Mouse (Mus musculus): Measurements from ENCODE around the gene Gm10382. TPM values are rescaled to one million over a fixed set of nuclear protein-coding genes. Genes with fewer than 3 reads are reported as not detected.
"Not testable (repeated sequence)": the region's sequence is repeated elsewhere in the genome, so short reads cannot be mapped to it uniquely, and the experiment has no call there.

Gm10382 gene
- polyA plus RNA-seq, 1 experiment from 2014 or later: 0.32 TPM

DNA sequence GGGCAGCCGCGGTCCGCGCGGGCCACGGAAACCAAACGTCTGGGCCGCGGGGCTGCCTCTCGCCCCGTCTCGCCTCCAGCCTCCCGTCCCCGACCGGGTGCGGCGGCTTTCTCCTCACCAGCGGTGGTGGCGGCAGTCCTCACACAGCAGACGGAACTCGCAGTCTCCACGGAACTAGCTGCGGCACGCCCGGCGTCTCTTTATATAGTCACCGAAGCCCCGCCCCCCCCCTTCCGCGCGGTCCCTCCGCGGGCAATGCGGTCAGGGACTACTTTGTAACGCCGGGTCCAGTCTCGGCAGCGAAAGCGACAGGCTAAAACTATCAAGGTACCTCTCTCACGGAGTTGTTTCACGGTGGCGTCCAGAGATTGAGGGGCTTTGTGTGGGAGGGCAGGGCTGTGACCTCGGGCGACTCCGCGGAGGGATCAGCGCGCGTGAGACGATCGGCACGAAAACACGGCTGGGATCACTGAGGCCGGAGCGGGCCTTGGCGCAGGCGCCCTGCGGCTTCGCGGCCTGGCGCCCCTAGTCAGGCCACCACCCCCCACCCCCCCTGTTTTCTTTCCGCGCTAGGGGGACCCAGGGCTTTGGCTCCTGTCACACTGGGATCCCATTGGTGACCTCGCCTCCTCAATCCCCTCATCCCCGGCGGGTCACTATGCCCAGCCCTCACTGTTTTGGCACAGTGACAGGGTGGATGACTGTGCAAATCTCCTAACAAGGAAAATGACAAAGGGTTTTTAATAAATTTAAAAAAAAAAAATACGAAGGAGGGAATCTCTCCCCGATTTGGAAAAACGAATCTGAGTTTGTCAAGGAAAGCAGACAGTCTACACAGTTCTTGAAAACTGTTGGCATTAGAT lies 688 bp downstream of the Gm10382 start, which contains the start of gene Ubc:
Ubc (minus strand) TSS at position 624 of the 863 bp plus-strand sequence.
- Histone ChIP-seq H3K9ac (ENCODE audit: low read length) (peak within 1 kb of the TSS; percentile 100), H3K4me3 (replicated peaks; ENCODE audit: low read length) (peak within 1 kb of the TSS; percentile 99), H3K9me3 (replicated peaks; ENCODE audit: control insufficient read depth, low read length) (no peaks in the 10 kb centered on the region), H3K4me1 (ENCODE audit: control insufficient read depth, insufficient read depth, low read length) (peaks cover 30% of the 10 kb centered on the region), H3K27me3 (ENCODE audit: control insufficient read depth, insufficient read depth, low read length) (no peaks in the 10 kb centered on the region), H3K4me2 (ENCODE audit: low read depth, low read length) (peak within 1 kb of the TSS; percentile 91), H3K27ac (ENCODE audit: low read length) (peak within 1 kb of the TSS; percentile 98), H3K36me3 (ENCODE audit: control insufficient read depth, insufficient read depth, low read length) (0 out of 2 replicates have a peak, but pooled peaks cover 11% of the 10 kb centered on the region)
- ATAC-seq (ENCODE audit: insufficient read depth, low FRiP score): peak; percentile 18; the same call in 1 of the 2 replicates
- WGBS: under 1% methylated on average over 69 of the region's 69 CpGs

GRCm38 (mm10) chr5:125390906-125391477 lies 1.9 kb downstream of the Gm10382 start:
- peak overlapping the region; percentile 98 for H3K27ac ChIP-seq (ENCODE audit: low read length)
- no peaks in the 10 kb centered on the region for H3K9me3 ChIP-seq (replicated peaks; ENCODE audit: control insufficient read depth, low read length)
- WGBS: 83% methylated on average over 3 of the region's 3 CpGs
- no peaks in the 10 kb centered on the region for H3K27me3 ChIP-seq (ENCODE audit: control insufficient read depth, insufficient read depth, low read length)
- H3K4me2 ChIP-seq (ENCODE audit: low read depth, low read length): no peak overlapping the region
- ATAC-seq (ENCODE audit: insufficient read depth, low FRiP score): no peak
- H3K36me3 ChIP-seq (ENCODE audit: control insufficient read depth, insufficient read depth, low read length): 0 out of 2 replicates have a peak, but pooled peaks cover under 1% of the 10 kb centered on the region
- peak overlapping the region; percentile 8; the same call in 1 of the 2 replicates for H3K9ac ChIP-seq (ENCODE audit: low read length)
- H3K4me1 ChIP-seq (ENCODE audit: control insufficient read depth, insufficient read depth, low read length): peaks cover 29% of the 10 kb centered on the region
- H3K4me3 ChIP-seq (replicated peaks; ENCODE audit: low read length): no peak overlapping the region

- no peaks in the 10 kb centered on the region for H3K27me3 ChIP-seq (ENCODE audit: control insufficient read depth, insufficient read depth, low read length)
- peaks cover 29% of the 10 kb centered on the region for H3K4me1 ChIP-seq (ENCODE audit: control insufficient read depth, insufficient read depth, low read length)
- peak overlapping the region; percentile 98 for H3K27ac ChIP-seq (ENCODE audit: low read length)
- no peak for ATAC-seq (ENCODE audit: insufficient read depth, low FRiP score)
- no peak overlapping the region for H3K9ac ChIP-seq (ENCODE audit: low read length)
- no peaks in the 10 kb centered on the region for H3K9me3 ChIP-seq (replicated peaks; ENCODE audit: control insufficient read depth, low read length)
- no peak overlapping the region for H3K4me2 ChIP-seq (ENCODE audit: low read depth, low read length)
- H3K36me3 ChIP-seq (ENCODE audit: control insufficient read depth, insufficient read depth, low read length): no peaks in the 10 kb centered on the region
- no peak overlapping the region for H3K4me3 ChIP-seq (replicated peaks; ENCODE audit: low read length)
- 53% methylated on average over 5 of the region's 5 CpGs for WGBS
Observed at GRCm38 (mm10) chr5:125391609-125392008, 2.5 kb downstream of the Gm10382 start.

DNA sequence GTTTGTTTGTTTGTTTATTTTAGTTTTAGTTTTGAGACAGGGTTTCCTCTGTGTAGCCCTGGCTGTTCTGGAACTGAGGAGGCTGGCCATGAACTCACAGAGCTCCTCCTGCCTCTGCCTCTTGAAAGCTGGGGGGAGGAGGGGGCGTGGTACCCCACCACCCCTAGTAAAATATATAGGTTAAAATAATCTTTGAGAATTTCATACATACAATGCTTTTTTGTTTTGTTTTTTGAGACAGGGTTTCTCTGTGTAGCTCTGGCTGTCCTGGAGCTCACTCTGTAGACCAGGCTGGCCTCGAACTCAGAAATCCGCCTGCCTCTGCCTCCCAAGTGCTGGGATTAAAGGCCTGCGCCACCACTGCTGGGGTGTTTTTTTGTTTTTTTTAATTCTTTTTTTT lies 3.1 kb downstream of the Gm10382 start:
- H3K4me3 ChIP-seq (replicated peaks; ENCODE audit: low read length); H3K9ac ChIP-seq (ENCODE audit: low read length); H3K4me2 ChIP-seq (ENCODE audit: low read depth, low read length); H3K36me3 ChIP-seq (ENCODE audit: control insufficient read depth, insufficient read depth, low read length); H3K9me3 ChIP-seq (replicated peaks; ENCODE audit: control insufficient read depth, low read length); H3K27me3 ChIP-seq (ENCODE audit: control insufficient read depth, insufficient read depth, low read length); ATAC-seq (ENCODE audit: insufficient read depth, low FRiP score): not testable (repeated sequence)
- 88% methylated on average over 4 of the region's 4 CpGs for WGBS
- H3K4me1 ChIP-seq (ENCODE audit: control insufficient read depth, insufficient read depth, low read length): peaks cover 29% of the 10 kb centered on the region
- H3K27ac ChIP-seq (ENCODE audit: low read length): peak overlapping the region; percentile 98

DNA sequence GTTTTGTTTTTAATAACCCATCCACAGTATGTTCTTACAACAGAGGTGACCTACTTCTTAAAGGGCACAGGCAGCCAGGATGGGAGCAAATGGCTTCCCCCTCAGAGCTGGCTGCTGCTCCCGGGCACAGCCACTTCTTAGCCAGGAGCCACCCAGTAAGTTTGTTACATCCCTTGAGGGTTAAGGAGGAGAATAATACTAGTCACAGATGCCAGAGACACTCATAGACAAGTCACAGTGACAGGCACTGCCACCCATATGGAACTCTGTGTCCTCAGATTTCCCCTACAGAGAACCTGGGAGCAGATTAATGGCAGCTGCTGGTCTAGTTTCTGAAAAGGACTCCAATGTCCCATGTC lies 3.5 kb downstream of the Gm10382 start:
- Histone ChIP-seq H3K27ac (ENCODE audit: low read length) (peak overlapping the region; percentile 98), H3K27me3 (ENCODE audit: control insufficient read depth, insufficient read depth, low read length) (no peaks in the 10 kb centered on the region), H3K9me3 (replicated peaks; ENCODE audit: control insufficient read depth, low read length) (no peaks in the 10 kb centered on the region), H3K9ac (ENCODE audit: low read length) (peak overlapping the region; percentile 69), H3K4me1 (ENCODE audit: control insufficient read depth, insufficient read depth, low read length) (peaks cover 29% of the 10 kb centered on the region), H3K4me2 (ENCODE audit: low read depth, low read length) (peak overlapping the region; percentile 51), H3K36me3 (ENCODE audit: control insufficient read depth, insufficient read depth, low read length) (no peaks in the 10 kb centered on the region), H3K4me3 (replicated peaks; ENCODE audit: low read length) (peak overlapping the region; percentile 27)
- ATAC-seq (ENCODE audit: insufficient read depth, low FRiP score): 0 out of 2 replicates have a peak, but pooled peaks have one; percentile 0
- WGBS: 47% methylated on average over 1 of the region's 1 CpGs

GRCm38 (mm10) chr5:125392977-125393621 lies 4.0 kb downstream of the Gm10382 start:
- WGBS: under 1% methylated on average over 20 of the region's 20 CpGs
- Histone ChIP-seq H3K4me2 (ENCODE audit: low read depth, low read length) (peak overlapping the region; percentile 51), H3K4me3 (replicated peaks; ENCODE audit: low read length) (peak overlapping the region; percentile 40), H3K4me1 (ENCODE audit: control insufficient read depth, insufficient read depth, low read length) (peaks cover 29% of the 10 kb centered on the region), H3K27ac (ENCODE audit: low read length) (peak overlapping the region; percentile 98), H3K9me3 (replicated peaks; ENCODE audit: control insufficient read depth, low read length) (no peaks in the 10 kb centered on the region), H3K27me3 (ENCODE audit: control insufficient read depth, insufficient read depth, low read length) (no peaks in the 10 kb centered on the region), H3K9ac (ENCODE audit: low read length) (peak overlapping the region; percentile 69), H3K36me3 (ENCODE audit: control insufficient read depth, insufficient read depth, low read length) (no peaks in the 10 kb centered on the region)
- peak; percentile 95 for ATAC-seq (ENCODE audit: insufficient read depth, low FRiP score)

DNA sequence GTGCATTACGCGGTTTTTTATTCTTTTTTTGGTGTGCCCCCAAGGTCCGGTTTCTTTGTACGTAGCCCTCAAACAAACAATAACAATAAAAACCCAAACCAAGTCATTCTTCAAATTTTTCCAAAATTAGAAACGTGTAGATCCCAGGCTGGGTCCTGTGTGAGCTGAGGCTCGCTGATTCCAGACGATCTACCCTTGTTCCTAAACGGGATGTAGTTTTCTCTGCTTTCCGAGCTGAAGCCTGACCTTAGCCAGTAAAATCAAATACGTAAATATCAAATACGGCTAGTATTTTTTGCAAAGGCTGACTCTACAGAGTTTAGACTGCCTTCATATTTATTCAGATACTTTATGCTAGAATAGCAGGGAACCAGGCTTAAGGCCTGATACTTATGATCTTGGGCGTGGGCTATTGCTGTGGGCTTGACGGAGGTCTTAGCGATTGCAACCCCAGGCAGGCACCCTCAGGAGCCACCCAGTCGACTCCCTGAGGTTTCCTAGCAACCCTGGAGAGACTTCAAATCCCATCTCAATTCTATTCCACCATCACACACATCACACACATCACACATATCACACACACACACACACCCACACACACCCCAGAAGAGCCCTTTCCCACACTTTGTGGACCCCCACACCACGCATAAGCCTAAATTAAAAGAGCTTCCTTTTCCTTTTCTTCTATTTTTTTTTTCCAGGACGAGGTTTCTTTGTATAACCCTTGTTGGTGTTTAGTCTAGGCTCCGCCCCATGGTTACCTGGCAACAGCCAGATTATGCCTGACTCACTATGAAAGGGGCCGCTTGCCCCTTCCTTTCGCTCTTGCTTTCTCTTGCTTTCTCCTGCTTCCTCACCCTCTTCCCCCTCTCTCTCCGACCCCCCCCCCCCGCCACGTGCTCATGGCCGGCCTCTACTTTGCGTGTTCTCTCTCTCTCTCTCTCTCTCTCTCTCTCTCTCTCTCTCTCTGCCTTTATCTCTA lies 4.8 kb downstream of the Gm10382 start:
- Histone ChIP-seq H3K27ac (ENCODE audit: low read length) (peak overlapping the region; percentile 98), H3K4me1 (ENCODE audit: control insufficient read depth, insufficient read depth, low read length) (peaks cover 24% of the 10 kb centered on the region), H3K9ac (ENCODE audit: low read length) (peak overlapping the region; percentile 69), H3K9me3 (replicated peaks; ENCODE audit: control insufficient read depth, low read length) (no peaks in the 10 kb centered on the region), H3K36me3 (ENCODE audit: control insufficient read depth, insufficient read depth, low read length) (no peaks in the 10 kb centered on the region), H3K27me3 (ENCODE audit: control insufficient read depth, insufficient read depth, low read length) (no peaks in the 10 kb centered on the region), H3K4me2 (ENCODE audit: low read depth, low read length) (peak overlapping the region; percentile 51), H3K4me3 (replicated peaks; ENCODE audit: low read length) (peak overlapping the region; percentile 40)
- peak; percentile 58; the same call in 1 of the 2 replicates for ATAC-seq (ENCODE audit: insufficient read depth, low FRiP score)
- 8% methylated on average over 22 of the region's 25 CpGs for WGBS

- Histone ChIP-seq H3K9me3 (replicated peaks; ENCODE audit: control insufficient read depth, low read length) (no peaks in the 10 kb centered on the region), H3K27ac (ENCODE audit: low read length) (peak overlapping the region; percentile 98), H3K4me3 (replicated peaks; ENCODE audit: low read length) (0 out of 2 replicates have a peak overlapping the region, but pooled peaks have one; percentile 40), H3K36me3 (ENCODE audit: control insufficient read depth, insufficient read depth, low read length) (no peaks in the 10 kb centered on the region), H3K9ac (ENCODE audit: low read length) (peak overlapping the region; percentile 69), H3K4me1 (ENCODE audit: control insufficient read depth, insufficient read depth, low read length) (peaks cover 24% of the 10 kb centered on the region), H3K4me2 (ENCODE audit: low read depth, low read length) (peak overlapping the region; percentile 51), H3K27me3 (ENCODE audit: control insufficient read depth, insufficient read depth, low read length) (no peaks in the 10 kb centered on the region)
- 23% methylated on average over 3 of the region's 3 CpGs for WGBS
- ATAC-seq (ENCODE audit: insufficient read depth, low FRiP score): no peak
Observed at GRCm38 (mm10) chr5:125395008-125395407, 5.9 kb downstream of the Gm10382 start.
